Mouse (Mus musculus) heart, adult 8-10 months (tissue): ENCODE measurements around the gene Ripply2. TPM values are rescaled to one million over a fixed set of nuclear protein-coding genes. Genes with fewer than 3 reads are reported as not detected.
A peak's percentile ranks its signal among the peaks of the same experiment; 100 is the strongest.
"Not testable (repeated sequence)": the region's sequence is repeated elsewhere in the genome, so short reads cannot be mapped to it uniquely, and the experiment has no call there.

ENCODE experiments used
- DNase-seq: peaks from one replicate; pipeline ENCODE4 v3.0.0; 2022; ENCODE audit warnings: low spot score
- total RNA-seq, 4 experiments: library from RNA; stranded (reverse); gene quantifications; 2 replicates each; pipeline ENCODE4 v1.2.4; 2022

Gene Ripply2
- not detected for total RNA-seq

- no peak for DNase-seq
Measured at GRCm38 (mm10) chr9:87015288-87015937, at the start of gene Ripply2. TSS of gene Ripply2 (plus strand) at chr9:87015537.

- DNase-seq = not testable (repeated sequence)
Measured at GRCm38 (mm10) chr9:86972471-86972870, 42.9 kb upstream of the Ripply2 start.

- DNase-seq = no peak
Measured at GRCm38 (mm10) chr9:86973562-86973961, 41.8 kb upstream of the Ripply2 start.

- DNase-seq = no peak
Measured at GRCm38 (mm10) chr9:86976896-86977295, 38.4 kb upstream of the Ripply2 start.

- DNase-seq = no peak
Measured at GRCm38 (mm10) chr9:86978257-86978907, 37.0 kb upstream of the Ripply2 start.

GRCm38 (mm10) chr9:86980048-86980447 is 35.3 kb upstream of the Ripply2 start:
- DNase-seq = no peak

- DNase-seq = no peak
Measured at GRCm38 (mm10) chr9:86980942-86981341, 34.4 kb upstream of the Ripply2 start.

- no peak for DNase-seq
Measured at GRCm38 (mm10) chr9:86981551-86981950, 33.8 kb upstream of the Ripply2 start.

- no peak for DNase-seq
Measured at GRCm38 (mm10) chr9:86984583-86984982, 30.8 kb upstream of the Ripply2 start.

- no peak for DNase-seq
Measured at GRCm38 (mm10) chr9:86985105-86985504, 30.2 kb upstream of the Ripply2 start.

- DNase-seq = no peak
Measured at GRCm38 (mm10) chr9:86986703-86987296, 28.5 kb upstream of the Ripply2 start.

- no peak for DNase-seq
Measured at GRCm38 (mm10) chr9:86989822-86990221, 25.5 kb upstream of the Ripply2 start.

- DNase-seq = no peak
Measured at GRCm38 (mm10) chr9:86991758-86992157, 23.6 kb upstream of the Ripply2 start.

GRCm38 (mm10) chr9:86997046-86997691 is 18.2 kb upstream of the Ripply2 start:
- no peak for DNase-seq

- no peak for DNase-seq
Measured at GRCm38 (mm10) chr9:86999956-87000582, 15.3 kb upstream of the Ripply2 start.

- DNase-seq = no peak
Measured at GRCm38 (mm10) chr9:87004701-87005434, 10.5 kb upstream of the Ripply2 start.

GRCm38 (mm10) chr9:87005435-87005779 is 9.9 kb upstream of the Ripply2 start:
- no peak for DNase-seq

- no peak for DNase-seq
Measured at GRCm38 (mm10) chr9:87008507-87008906, 6.8 kb upstream of the Ripply2 start.

- DNase-seq = no peak
Measured at GRCm38 (mm10) chr9:87008919-87009318, 6.4 kb upstream of the Ripply2 start.

GRCm38 (mm10) chr9:87015938-87016294 is 579 bp downstream of the Ripply2 start:
- DNase-seq = no peak

GRCm38 (mm10) chr9:87021778-87022523 is 6.6 kb downstream of the Ripply2 start, which contains the start of gene Cyb5r4:
TSS of gene Cyb5r4 (plus strand) at chr9:87022014.
- peak; percentile 94 for DNase-seq
